Mouse (Mus musculus): ENCODE results near the gene Ncr1.
"Not testable (repeated sequence)": the region's sequence is repeated elsewhere in the genome, so short reads cannot be mapped to it uniquely, and the experiment has no call there.

Ncr1 gene

DNA sequence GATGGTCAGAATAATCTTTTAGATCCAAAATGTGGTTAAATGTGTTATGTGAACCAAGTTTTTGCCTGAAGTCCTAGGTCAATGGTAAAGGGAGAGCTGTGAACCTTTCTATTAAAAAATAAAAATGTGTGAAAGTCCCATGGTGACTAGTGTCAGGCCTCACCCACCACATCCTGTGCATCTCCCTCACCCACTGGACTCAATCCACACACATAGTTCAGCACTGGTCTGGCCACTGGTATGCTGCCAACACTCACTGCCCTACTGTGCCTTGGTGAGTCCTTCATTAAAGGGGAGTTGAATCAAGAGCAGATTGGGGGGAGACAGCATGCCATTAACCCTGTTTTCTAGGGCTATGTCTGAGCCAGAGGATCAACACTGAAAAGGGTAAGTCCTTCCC is at the start of gene Ncr1:
Gene Ncr1, plus strand, starts transcription at position 216 of the 400 bp plus-strand sequence.
- DNase-seq (ENCODE audit: low spot score): no peak

- DNase-seq (ENCODE audit: low spot score): no peak
Measured at GRCm38 (mm10) chr7:4292638-4293037, 44.9 kb upstream of the Ncr1 start.

DNA sequence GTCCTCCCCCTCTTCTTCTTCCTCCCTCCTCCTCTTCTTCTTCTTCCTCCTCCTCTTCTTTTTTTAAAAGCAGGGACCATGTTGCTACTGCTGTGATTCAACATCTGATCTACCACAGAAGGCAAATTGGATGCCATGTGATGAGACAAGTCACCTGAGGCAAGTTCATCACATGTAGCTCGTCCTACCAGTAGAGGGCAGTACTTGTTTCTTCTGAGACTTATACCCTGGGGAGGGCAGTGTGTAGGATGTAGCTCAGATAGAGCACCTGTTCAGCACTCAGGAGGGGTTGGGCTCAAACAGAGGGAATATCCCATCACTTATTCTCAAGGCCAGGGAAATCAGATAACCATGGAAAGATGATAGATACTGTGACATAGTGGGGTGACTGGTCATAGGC is 40.3 kb upstream of the Ncr1 start:
- DNase-seq (ENCODE audit: low spot score): no peak

DNA sequence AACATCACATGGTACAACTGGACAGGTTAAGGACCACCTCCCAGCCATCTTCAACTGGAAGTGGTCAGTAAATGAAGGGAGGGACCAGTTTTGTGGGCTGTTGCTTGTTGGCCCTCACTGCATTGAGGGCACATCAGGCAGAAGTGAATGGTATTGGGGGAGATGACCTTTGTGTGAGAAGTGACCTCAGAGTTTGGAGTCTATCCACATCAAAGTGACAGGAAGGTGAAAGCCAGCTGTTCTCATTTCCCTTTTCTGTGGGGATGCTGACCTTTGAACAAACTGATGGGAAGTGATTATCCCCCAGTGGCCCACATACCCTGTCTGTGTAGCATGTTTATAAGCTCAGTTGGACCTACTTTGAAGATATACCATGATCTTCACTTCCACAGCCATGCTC is 37.4 kb upstream of the Ncr1 start:
- no peak for DNase-seq (ENCODE audit: low spot score)

- DNase-seq (ENCODE audit: low spot score): no peak
Measured at GRCm38 (mm10) chr7:4303457-4303856, 34.1 kb upstream of the Ncr1 start.

- not testable (repeated sequence) for DNase-seq (ENCODE audit: low spot score)
Measured at GRCm38 (mm10) chr7:4313109-4313508, 24.4 kb upstream of the Ncr1 start.

GRCm38 (mm10) chr7:4313531-4313930 is 24.0 kb upstream of the Ncr1 start:
- DNase-seq (ENCODE audit: low spot score): not testable (repeated sequence)

DNA sequence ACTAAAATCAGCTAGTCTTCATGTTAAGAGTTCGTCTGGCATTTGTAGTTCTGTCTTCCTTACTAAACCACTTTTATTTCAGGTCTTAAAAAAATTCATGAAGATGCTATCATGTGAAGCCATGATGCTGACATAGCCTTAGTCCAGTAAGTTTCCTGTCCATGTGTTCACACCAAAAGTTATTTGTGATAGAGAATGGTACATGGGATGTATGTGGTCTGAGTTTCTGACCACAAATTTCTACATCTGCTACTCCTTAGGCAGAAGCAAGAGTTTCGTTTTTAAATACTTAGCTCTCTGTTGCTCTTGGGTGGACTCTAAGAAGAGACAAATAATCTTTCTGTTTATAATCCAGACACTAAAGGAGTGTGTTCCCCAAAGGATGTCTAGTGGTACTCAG is 14.2 kb upstream of the Ncr1 start:
- DNase-seq (ENCODE audit: low spot score): no peak

- no peak for DNase-seq (ENCODE audit: low spot score)
Measured at GRCm38 (mm10) chr7:4373521-4373920, 36.0 kb downstream of the Ncr1 start.

All from ovary, adult 18-20 months (tissue).